Mouse (Mus musculus): ENCODE data around the gene Pigr.

Pigr gene

GRCm38 (mm10) chr1:130826448-130826847 is at the start of gene Pigr:
Pigr (plus strand) TSS chr1:130826684.
- no peak for DNase-seq (ENCODE audit: low spot score)

- DNase-seq (ENCODE audit: low spot score): no peak
Measured at GRCm38 (mm10) chr1:130779867-130780266, 46.6 kb upstream of the Pigr start.

GRCm38 (mm10) chr1:130784054-130784453 is 42.4 kb upstream of the Pigr start:
- DNase-seq (ENCODE audit: low spot score): no peak

GRCm38 (mm10) chr1:130787001-130787400 is 39.5 kb upstream of the Pigr start:
- no peak for DNase-seq (ENCODE audit: low spot score)

- DNase-seq (ENCODE audit: low spot score): no peak
Measured at GRCm38 (mm10) chr1:130789512-130790451, 36.7 kb upstream of the Pigr start.

- no peak for DNase-seq (ENCODE audit: low spot score)
Measured at GRCm38 (mm10) chr1:130795331-130795730, 31.2 kb upstream of the Pigr start.

GRCm38 (mm10) chr1:130796967-130797684 is 29.4 kb upstream of the Pigr start:
- DNase-seq (ENCODE audit: low spot score): peak; percentile 56

- no peak for DNase-seq (ENCODE audit: low spot score)
Measured at GRCm38 (mm10) chr1:130798037-130798436, 28.4 kb upstream of the Pigr start.

GRCm38 (mm10) chr1:130798551-130798950 is 27.9 kb upstream of the Pigr start:
- DNase-seq (ENCODE audit: low spot score): no peak

- DNase-seq (ENCODE audit: low spot score): no peak
Measured at GRCm38 (mm10) chr1:130799399-130799798, 27.1 kb upstream of the Pigr start.

- no peak for DNase-seq (ENCODE audit: low spot score)
Measured at GRCm38 (mm10) chr1:130800602-130801001, 25.9 kb upstream of the Pigr start, which contains the start of gene Fcamr. Fcamr (plus strand) TSS chr1:130800902.

GRCm38 (mm10) chr1:130801511-130801910 is 25.0 kb upstream of the Pigr start:
- DNase-seq (ENCODE audit: low spot score): no peak

- peak; percentile 33 for DNase-seq (ENCODE audit: low spot score)
Measured at GRCm38 (mm10) chr1:130802976-130803375, 23.5 kb upstream of the Pigr start.

- no peak for DNase-seq (ENCODE audit: low spot score)
Measured at GRCm38 (mm10) chr1:130804279-130804678, 22.2 kb upstream of the Pigr start.

GRCm38 (mm10) chr1:130810906-130811305 is 15.6 kb upstream of the Pigr start:
- no peak for DNase-seq (ENCODE audit: low spot score)

- DNase-seq (ENCODE audit: low spot score): no peak
Measured at GRCm38 (mm10) chr1:130811316-130811715, 15.2 kb upstream of the Pigr start.

- DNase-seq (ENCODE audit: low spot score): no peak
Measured at GRCm38 (mm10) chr1:130819737-130820136, 6.7 kb upstream of the Pigr start.

- no peak for DNase-seq (ENCODE audit: low spot score)
Measured at GRCm38 (mm10) chr1:130820316-130821148, 6.0 kb upstream of the Pigr start.

- DNase-seq (ENCODE audit: low spot score): no peak
Measured at GRCm38 (mm10) chr1:130821149-130821471, 5.4 kb upstream of the Pigr start.

- no peak for DNase-seq (ENCODE audit: low spot score)
Measured at GRCm38 (mm10) chr1:130821911-130822625, 4.4 kb upstream of the Pigr start.

- no peak for DNase-seq (ENCODE audit: low spot score)
Measured at GRCm38 (mm10) chr1:130828656-130829055, 2.2 kb downstream of the Pigr start.

Measured in urinary bladder, postnatal 25 days (tissue).